Mouse (Mus musculus) heart, adult 2 months (tissue): Measurements from ENCODE around the gene Fdx1l.

Experiments used
- CTCF ChIP-seq: fragments of 200-600 bp; IDR thresholded peaks from 2 replicates; pipeline ENCODE4 v1.8.1; 2022; ENCODE audit warnings: antibody characterized with exemption, mild to moderate bottlenecking, moderate library complexity
- EP300 ChIP-seq: fragments of 200-500 bp; IDR thresholded peaks from 2 replicates; pipeline ENCODE4 v1.6.1; 2011; ENCODE audit warnings: low read depth, low read length, control low read depth; ENCODE audit not compliant: insufficient read depth
- POLR2A ChIP-seq: fragments of 200-500 bp; IDR thresholded peaks from 2 replicates; pipeline ENCODE4 v1.6.1; 2011; ENCODE audit warnings: mild to moderate bottlenecking, low read depth, low read length, control low read depth; ENCODE audit not compliant: insufficient read depth

GRCm38 (mm10) chr9:21115105-21115504 lies 41.7 kb upstream of the Fdx1l start:
- no peak for TF ChIP-seq CTCF
- TF ChIP-seq POLR2A = no peak
- TF ChIP-seq EP300 = no peak
